Mouse (Mus musculus) adrenal gland (tissue): ENCODE data around the gene Ccdc148.

ENCODE experiments used
- intact Hi-C: fragments of 180-260 bp; cut with DNase I; formaldehyde crosslinking; loops from one replicate; pipeline ENCODE4 v1.15.1; 2025

Ccdc148 gene

GRCm38 (mm10) chr2:59179487-59179886 lies 19.0 kb upstream of the Ccdc148 start:
- intact Hi-C loops, result no loop called here

- intact Hi-C loops, result no loop called here
These were observed 18.5 kb upstream of the Ccdc148 start for GRCm38 (mm10) chr2:59178960-59179359.

- intact Hi-C loops, result no loop called here
These were observed 17.7 kb upstream of the Ccdc148 start for GRCm38 (mm10) chr2:59178191-59178590.

- intact Hi-C loops, result no loop called here
These were observed 15.4 kb upstream of the Ccdc148 start for GRCm38 (mm10) chr2:59175926-59176325.

- intact Hi-C loops, result no loop called here
These were observed 11.1 kb upstream of the Ccdc148 start for GRCm38 (mm10) chr2:59171533-59171932.

- intact Hi-C loops, result no loop called here
These were observed 10.1 kb upstream of the Ccdc148 start for GRCm38 (mm10) chr2:59170593-59170992.

GRCm38 (mm10) chr2:59170208-59170589 lies 9.7 kb upstream of the Ccdc148 start:
- intact Hi-C loops, result no loop called here

GRCm38 (mm10) chr2:59169572-59170207 lies 9.2 kb upstream of the Ccdc148 start:
- intact Hi-C loops, result no loop called here

GRCm38 (mm10) chr2:59167830-59168229 lies 7.3 kb upstream of the Ccdc148 start:
- intact Hi-C loops, result no loop called here

GRCm38 (mm10) chr2:59166976-59167375 lies 6.5 kb upstream of the Ccdc148 start:
- intact Hi-C loops, result no loop called here

- intact Hi-C loops, result loop anchor here (5.0 kb wide), 1 partner anchor 275 kb away; no protein-coding TSS in a partner anchor
These were observed 1.8 kb upstream of the Ccdc148 start for GRCm38 (mm10) chr2:59162285-59162600.

GRCm38 (mm10) chr2:59161441-59162284 lies 1.2 kb upstream of the Ccdc148 start:
- intact Hi-C loops, result loop anchor here (5.0 kb wide), 1 partner anchor 276 kb away; no protein-coding TSS in a partner anchor

GRCm38 (mm10) chr2:59161021-59161440 lies 548 bp upstream of the Ccdc148 start:
- intact Hi-C loops, result loop anchor here (5.0 kb wide), 1 partner anchor 276 kb away; no protein-coding TSS in a partner anchor

GRCm38 (mm10) chr2:59159961-59160604 lies 400 bp downstream of the Ccdc148 start:
- intact Hi-C loops, result loop anchor here (5.0 kb wide), 1 partner anchor 277 kb away; no protein-coding TSS in a partner anchor

- intact Hi-C loops, result no loop called here
These were observed 2.4 kb downstream of the Ccdc148 start for GRCm38 (mm10) chr2:59158117-59158516.

- intact Hi-C loops, result no loop called here
These were observed 5.1 kb downstream of the Ccdc148 start for GRCm38 (mm10) chr2:59155428-59155827.

- intact Hi-C loops, result no loop called here
These were observed 29.4 kb downstream of the Ccdc148 start for GRCm38 (mm10) chr2:59131044-59131443.

GRCm38 (mm10) chr2:59129821-59130220 lies 30.7 kb downstream of the Ccdc148 start:
- intact Hi-C loops, result no loop called here

- intact Hi-C loops, result no loop called here
These were observed 31.5 kb downstream of the Ccdc148 start for GRCm38 (mm10) chr2:59129023-59129422.

GRCm38 (mm10) chr2:59055615-59056145 lies 104.8 kb downstream of the Ccdc148 start:
- intact Hi-C loops, result no loop called here

- intact Hi-C loops, result no loop called here
These were observed 106.1 kb downstream of the Ccdc148 start for GRCm38 (mm10) chr2:59054339-59054738.
